Mouse (Mus musculus): ENCODE measurements around the gene Ppp1r1b.

- TF ChIP-seq POLR2A (IDR thresholded peaks at IDR 0.05; ENCODE audit: borderline replicate concordance, control insufficient read depth, low read depth, low read length), result peak; percentile 69; the same call in 1 of the 2 replicates
- TF ChIP-seq CTCF (IDR thresholded peaks at IDR 0.05; ENCODE audit: control insufficient read depth, insufficient read depth, low read length), result no peak
These were observed 10.2 kb downstream of the Ppp1r1b start, which contains the start of gene Stard3 for GRCm38 (mm10) chr11:98358161-98359083.

Data from bone marrow, adult 2 months (tissue).